Mouse (Mus musculus) limb, embryonic 10.5 days (tissue): ENCODE results near the gene 1810055G02Rik. TPM values are rescaled to one million over a fixed set of nuclear protein-coding genes. Genes with fewer than 3 reads are reported as not detected.

Experiments used
- DNase-seq: peaks from one replicate; pipeline ENCODE4 v3.0.0-alpha.2; 2017; ENCODE audit warnings: low spot score
- H3K27ac ChIP-seq: fragments of 300-500 bp; sonication (generic); 2 replicates; pipeline ENCODE4 v1.5.1; 2016; ENCODE audit warnings: mild to moderate bottlenecking
- H3K27me3 ChIP-seq: fragments of 300-500 bp; sonication (generic); 2 replicates; pipeline ENCODE4 v1.6.1; 2016; ENCODE audit warnings: low read depth, mild to moderate bottlenecking; ENCODE audit not compliant: poor library complexity, severe bottlenecking
- H3K36me3 ChIP-seq: fragments of 300-500 bp; sonication (generic); 2 replicates; pipeline ENCODE4 v1.6.1; 2016; ENCODE audit warnings: mild to moderate bottlenecking, moderate library complexity
- H3K4me1 ChIP-seq: fragments of 300-500 bp; sonication (generic); 2 replicates; pipeline ENCODE4 v1.6.1; 2016
- H3K4me3 ChIP-seq: fragments of 300-500 bp; sonication (generic); 2 replicates; pipeline ENCODE4 v1.5.1; 2016; ENCODE audit warnings: mild to moderate bottlenecking, moderate library complexity
- H3K9me3 ChIP-seq: fragments of 300-500 bp; sonication (generic); replicated peaks from 2 replicates; pipeline ENCODE4 v1.6.1; 2016; ENCODE audit warnings: mild to moderate bottlenecking
- WGBS: fragments of 180-500 bp; shearing (Covaris S2); methylation state at CpG from one replicate; pipeline ENCODE4 v1.1.7; 2016; 5-methylcytosine and 5-hydroxymethylcytosine counted together
- polyA plus RNA-seq: library from polyadenylated mRNA; unstranded; fragments of >200 nt; fragmentation: Nextera tagmentation; extraction: Ambion mirVana; gene quantifications from 2 replicates; pipeline ENCODE4 v1.2.1, GENCODE M21; 2016

Gene 1810055G02Rik
- polyA plus RNA-seq, 1 experiment from 2014 or later = 43.8 TPM

DNA sequence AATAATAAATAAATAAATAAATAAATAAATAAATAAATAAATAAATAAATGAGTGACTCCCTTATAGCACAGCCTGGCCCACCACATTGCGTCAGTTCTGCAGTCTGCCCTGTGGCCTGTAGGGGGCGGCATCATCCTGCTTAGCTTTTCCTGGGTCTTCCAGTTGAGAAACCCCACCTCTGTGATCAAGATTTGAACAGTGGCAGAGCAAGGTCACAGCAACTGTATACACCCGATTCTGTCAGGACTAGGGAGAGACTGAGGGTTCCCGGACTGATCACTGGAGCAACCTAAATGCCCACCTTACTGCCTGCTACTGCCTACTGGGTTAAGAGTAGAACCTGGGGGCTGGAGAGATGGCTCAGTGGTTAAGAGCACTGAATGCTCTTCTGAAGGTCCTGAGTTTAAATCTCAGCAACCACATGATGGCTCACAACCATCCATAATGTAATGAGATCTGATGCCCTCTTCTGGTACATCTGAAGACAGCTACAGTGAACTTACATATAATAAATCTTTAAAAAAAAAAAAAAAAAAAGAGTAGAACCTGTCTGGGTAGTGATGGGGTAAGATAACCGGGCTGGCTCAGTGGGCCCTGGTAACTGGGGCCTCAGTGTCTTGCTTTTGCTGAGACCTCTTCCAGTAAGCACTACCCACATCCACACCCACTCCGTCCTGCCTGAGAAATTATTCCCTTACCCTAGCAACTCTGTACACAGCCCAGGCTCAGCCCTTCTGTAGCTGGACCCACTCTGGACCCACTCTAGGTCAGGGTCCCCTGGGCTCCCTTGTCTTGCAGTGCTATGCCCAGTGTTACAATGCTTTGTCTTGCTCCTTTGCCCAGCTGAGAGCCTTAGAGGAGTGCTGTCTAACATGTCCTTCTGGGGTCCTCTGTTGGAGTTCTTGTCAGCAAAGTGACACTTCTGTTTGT, 8.3 kb upstream of the 1810055G02Rik start:
- DNase-seq = peak; percentile 90
- no peaks in the 10 kb centered on the region for H3K9me3 ChIP-seq
- no peaks in the 10 kb centered on the region for H3K27me3 ChIP-seq
- no peak overlapping the region for H3K27ac ChIP-seq
- H3K4me3 ChIP-seq = no peak overlapping the region
- 41% methylated on average over 6 of the region's 6 CpGs for WGBS
- H3K4me1 ChIP-seq = no peaks in the 10 kb centered on the region
- H3K36me3 ChIP-seq = no peaks in the 10 kb centered on the region

GRCm38 (mm10) chr19:3702460-3702859, 5.6 kb upstream of the 1810055G02Rik start:
- Histone ChIP-seq H3K4me3 (no peak overlapping the region), H3K27ac (no peak overlapping the region), H3K27me3 (no peaks in the 10 kb centered on the region), H3K4me1 (peaks cover 3% of the 10 kb centered on the region), H3K36me3 (no peaks in the 10 kb centered on the region), H3K9me3 (no peaks in the 10 kb centered on the region)
- DNase-seq = no peak
- WGBS = 90% methylated on average over 4 of the region's 4 CpGs

DNA sequence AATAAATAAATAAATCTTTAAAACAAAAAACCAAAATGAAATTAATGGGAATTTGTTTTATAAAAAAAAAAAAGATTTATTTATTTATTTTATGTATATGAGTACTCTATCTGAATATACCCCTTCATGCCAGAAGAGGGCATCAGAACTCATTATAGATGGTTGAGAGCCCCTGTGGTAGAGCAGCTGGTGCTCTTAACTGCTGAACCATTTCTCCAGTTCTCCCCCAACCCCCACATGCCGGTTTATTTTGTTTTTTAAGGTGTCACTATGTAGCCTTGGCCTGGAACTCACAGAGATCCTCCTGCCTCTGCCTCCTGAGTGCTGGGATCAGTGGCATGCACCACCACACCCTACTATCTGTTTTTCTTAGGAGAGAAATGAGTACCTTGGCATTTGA, 1.8 kb upstream of the 1810055G02Rik start:
- 57% methylated on average over 1 of the region's 1 CpGs for WGBS
- Histone ChIP-seq H3K4me3 (no peak overlapping the region), H3K36me3 (peaks cover 7% of the 10 kb centered on the region), H3K9me3 (no peaks in the 10 kb centered on the region), H3K27ac (no peak overlapping the region), H3K27me3 (no peaks in the 10 kb centered on the region), H3K4me1 (peaks cover 17% of the 10 kb centered on the region)
- DNase-seq = no peak

GRCm38 (mm10) chr19:3707553-3707952, 540 bp upstream of the 1810055G02Rik start:
- Histone ChIP-seq H3K27ac (peak overlapping the region; percentile 88), H3K4me3 (peak overlapping the region; percentile 88), H3K27me3 (no peaks in the 10 kb centered on the region), H3K36me3 (peaks cover 12% of the 10 kb centered on the region), H3K4me1 (peaks cover 17% of the 10 kb centered on the region), H3K9me3 (no peaks in the 10 kb centered on the region)
- WGBS = 46% methylated on average over 10 of the region's 10 CpGs
- no peak for DNase-seq

GRCm38 (mm10) chr19:3709013-3709787, 1.1 kb downstream of the 1810055G02Rik start:
- H3K9me3 ChIP-seq = no peaks in the 10 kb centered on the region
- 48% methylated on average over 10 of the region's 10 CpGs for WGBS
- H3K4me1 ChIP-seq = peaks cover 17% of the 10 kb centered on the region
- H3K4me3 ChIP-seq = peak overlapping the region; percentile 88
- H3K27ac ChIP-seq = no peak overlapping the region
- DNase-seq = no peak
- peaks cover 18% of the 10 kb centered on the region for H3K36me3 ChIP-seq
- no peaks in the 10 kb centered on the region for H3K27me3 ChIP-seq

GRCm38 (mm10) chr19:3710436-3710835, 2.3 kb downstream of the 1810055G02Rik start:
- Histone ChIP-seq H3K36me3 (peaks cover 30% of the 10 kb centered on the region), H3K27me3 (no peaks in the 10 kb centered on the region), H3K27ac (no peak overlapping the region), H3K9me3 (no peaks in the 10 kb centered on the region), H3K4me3 (no peak overlapping the region), H3K4me1 (peaks cover 17% of the 10 kb centered on the region)
- WGBS = 91% methylated on average over 2 of the region's 2 CpGs
- no peak for DNase-seq

DNA sequence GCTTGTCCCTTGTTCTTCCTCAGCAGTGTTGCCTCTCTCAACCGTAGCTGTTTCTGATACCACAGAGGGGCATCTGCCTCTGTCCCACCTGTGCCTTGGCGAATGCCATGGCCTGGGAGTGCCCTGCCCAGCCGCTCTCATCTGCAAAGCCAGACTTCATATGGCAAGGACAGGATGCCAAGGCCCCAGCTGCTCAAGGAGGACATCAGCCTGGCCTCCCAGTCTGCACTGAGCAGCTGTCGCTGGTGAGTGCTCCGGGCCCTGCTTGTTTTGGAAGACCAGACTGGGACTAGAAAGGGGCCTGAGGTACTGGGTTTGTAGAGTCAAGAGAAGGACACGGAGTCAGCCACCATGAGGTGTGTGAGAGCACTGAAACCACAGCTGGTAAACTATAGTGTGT, 6.3 kb downstream of the 1810055G02Rik start:
- 93% methylated on average over 6 of the region's 6 CpGs for WGBS
- DNase-seq = no peak
- Histone ChIP-seq H3K27me3 (no peaks in the 10 kb centered on the region), H3K36me3 (peaks cover 63% of the 10 kb centered on the region), H3K4me3 (no peak overlapping the region), H3K27ac (no peak overlapping the region), H3K4me1 (peaks cover 12% of the 10 kb centered on the region), H3K9me3 (no peaks in the 10 kb centered on the region)

- Histone ChIP-seq H3K9me3 (no peaks in the 10 kb centered on the region), H3K36me3 (peaks cover 51% of the 10 kb centered on the region), H3K27me3 (no peaks in the 10 kb centered on the region), H3K27ac (peak overlapping the region; percentile 65), H3K4me1 (peaks cover 17% of the 10 kb centered on the region), H3K4me3 (peak overlapping the region; percentile 49)
- 38% methylated on average over 19 of the region's 19 CpGs for WGBS
- peak; percentile 78 for DNase-seq
Measured at GRCm38 (mm10) chr19:3718481-3719361, 10.6 kb downstream of the 1810055G02Rik start.

DNA sequence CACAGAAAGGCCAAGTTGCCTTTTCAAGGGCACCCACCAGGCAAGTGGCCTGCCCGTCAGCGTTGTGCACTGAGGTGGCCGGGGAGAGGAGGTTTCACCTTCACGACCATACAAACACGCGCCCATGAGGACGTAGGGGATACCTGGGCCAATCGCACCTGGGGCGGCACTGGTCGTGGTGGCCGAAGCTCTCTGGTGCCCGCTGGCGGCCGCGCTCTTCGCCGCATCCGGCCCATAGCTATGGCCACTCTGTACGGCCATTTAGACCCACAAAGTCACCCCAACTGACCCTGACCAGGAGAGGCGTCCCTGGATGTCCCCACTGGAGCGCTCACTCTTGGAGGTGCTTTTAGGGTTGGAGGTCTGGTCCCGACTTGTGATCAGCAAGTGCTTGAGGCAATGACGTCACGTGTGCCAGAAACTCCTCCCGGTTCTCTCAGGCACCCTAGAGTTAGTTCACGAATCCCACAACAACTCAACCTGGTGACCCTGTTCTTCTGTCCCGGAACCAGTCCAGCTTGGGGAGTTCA, 11.3 kb downstream of the 1810055G02Rik start:
- Histone ChIP-seq H3K4me3 (peak overlapping the region; percentile 49), H3K9me3 (no peaks in the 10 kb centered on the region), H3K27ac (peak overlapping the region; percentile 65), H3K4me1 (peaks cover 17% of the 10 kb centered on the region), H3K36me3 (peaks cover 43% of the 10 kb centered on the region), H3K27me3 (no peaks in the 10 kb centered on the region)
- WGBS = 2% methylated on average over 27 of the region's 27 CpGs
- DNase-seq = peak; percentile 79

DNA sequence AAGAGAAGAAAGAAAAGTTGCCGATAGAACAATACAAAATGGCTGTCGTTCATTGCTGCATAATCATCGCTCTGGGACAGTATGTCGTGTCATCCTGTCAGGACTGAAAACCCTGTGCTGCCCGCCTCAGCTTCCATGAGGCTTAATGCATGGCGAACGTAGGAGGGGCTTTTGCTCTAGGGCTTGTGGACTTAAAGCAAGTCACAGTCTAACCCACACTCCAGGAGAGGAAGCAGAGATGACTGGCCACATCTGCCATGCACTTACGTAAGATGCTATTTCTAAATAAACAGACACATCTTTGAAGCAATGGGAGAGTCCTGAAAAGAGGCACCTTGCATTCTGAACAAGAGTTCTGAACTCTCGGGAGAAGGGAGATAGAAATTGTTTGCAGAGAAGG, 15.1 kb downstream of the 1810055G02Rik start:
- Histone ChIP-seq H3K4me3 (no peak overlapping the region), H3K27ac (no peak overlapping the region), H3K4me1 (peaks cover 17% of the 10 kb centered on the region), H3K27me3 (no peaks in the 10 kb centered on the region), H3K9me3 (no peaks in the 10 kb centered on the region), H3K36me3 (peaks cover 6% of the 10 kb centered on the region)
- WGBS = 96% methylated on average over 9 of the region's 9 CpGs
- DNase-seq = no peak

- no peak for DNase-seq
- peaks cover 12% of the 10 kb centered on the region for H3K4me1 ChIP-seq
- WGBS = 79% methylated on average over 4 of the region's 4 CpGs
Measured at GRCm38 (mm10) chr19:3723904-3724303, 15.8 kb downstream of the 1810055G02Rik start.

DNA sequence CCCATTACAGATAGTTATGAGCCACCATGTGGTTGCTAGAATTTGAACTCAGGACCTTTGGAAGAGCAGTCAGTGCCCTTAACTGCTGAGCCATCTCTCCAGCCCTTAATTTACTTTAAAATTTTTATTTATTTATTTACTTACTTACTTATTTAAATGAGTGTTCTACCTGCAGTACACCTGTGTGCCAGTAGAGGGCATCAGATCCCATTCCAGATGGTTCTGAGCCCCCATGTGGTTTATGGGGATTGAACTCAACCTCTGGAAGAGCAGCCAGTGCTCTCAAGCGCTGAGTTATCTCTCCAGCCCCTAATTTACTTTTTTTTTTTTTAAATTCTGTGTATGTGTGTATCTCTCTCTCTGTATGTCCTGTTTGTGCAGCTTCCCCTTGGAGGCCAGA, 16.7 kb downstream of the 1810055G02Rik start:
- no peaks in the 10 kb centered on the region for H3K36me3 ChIP-seq
- H3K4me1 ChIP-seq = peaks cover 4% of the 10 kb centered on the region; the same call in 1 of the 2 replicates
- no peak overlapping the region for H3K4me3 ChIP-seq
- peak; percentile 60 for DNase-seq
- H3K27ac ChIP-seq = no peak overlapping the region
- WGBS = 32% methylated on average over 1 of the region's 1 CpGs
- H3K27me3 ChIP-seq = no peaks in the 10 kb centered on the region
- H3K9me3 ChIP-seq = no peaks in the 10 kb centered on the region

More at GRCm38 (mm10) chr19:3723904-3724303, 15.8 kb downstream of the 1810055G02Rik start:
- no peaks in the 10 kb centered on the region for H3K9me3 ChIP-seq
- no peaks in the 10 kb centered on the region for H3K36me3 ChIP-seq
- H3K4me3 ChIP-seq = no peak overlapping the region
- no peak overlapping the region for H3K27ac ChIP-seq
- H3K27me3 ChIP-seq = no peaks in the 10 kb centered on the region
